In genomic region chr9:32711768-32712167, GRCm38 (mm10) we compare ENCODE assay signal across 14 mouse cellular contexts.
DNase-seq lines count a peak whose midpoint lies in the region; ATAC-seq and TF ChIP-seq lines count a peak whose summit lies in the region.
"Had no signal": no experiment of that assay in that cellular context is flagged by ENCODE, and none has a peak within 500 bp of the region (broad histone marks: within the 10 kb centered on the region; RNA-seq: fewer than 3 reads in every experiment).

No protein-coding gene starts in this region.

- no peak overlapping the region for H3K4me3 ChIP-seq in heart, embryonic 15.5 days
- no peak overlapping the region for H3K4me3 ChIP-seq in heart, embryonic 12.5 days
- no peak overlapping the region for H3K4me3 ChIP-seq in thymus, adult 2 months (ENCODE audit: control insufficient read depth, insufficient read depth, low read length)
- H3K4me3 ChIP-seq in myocyte = no peak overlapping the region
- H3K4me3 ChIP-seq: embryonic facial prominence, embryonic 10.5 days; neural tube, embryonic 15.5 days had no signal

- 71% methylated on average over 4 of the region's 4 CpGs for WGBS in heart, embryonic 15.5 days
- WGBS in heart, embryonic 12.5 days = 66% methylated on average over 4 of the region's 4 CpGs
- WGBS in thymus, adult 2 months = 74% methylated on average over 4 of the region's 4 CpGs

- peaks cover 87% of the 10 kb centered on the region for H3K4me1 ChIP-seq in heart, embryonic 15.5 days (replicated peaks)
- peaks cover 82% of the 10 kb centered on the region for H3K4me1 ChIP-seq in heart, embryonic 12.5 days (replicated peaks)
- H3K4me1 ChIP-seq in thymus, adult 2 months (replicated peaks; ENCODE audit: control insufficient read depth, insufficient read depth, low read length) = peaks cover 66% of the 10 kb centered on the region

- H3K9ac ChIP-seq in heart, embryonic 15.5 days = no peak overlapping the region
- no peak overlapping the region for H3K9ac ChIP-seq in heart, embryonic 12.5 days
- H3K9ac ChIP-seq: liver, embryonic 14.5 days; neural tube, embryonic 15.5 days had no signal

- peaks cover 74% of the 10 kb centered on the region for H3K79me2 ChIP-seq in myocyte (ENCODE audit: control insufficient read depth, insufficient read depth)

- H3K9me3 ChIP-seq in heart, embryonic 15.5 days (replicated peaks) = no peaks in the 10 kb centered on the region
- no peaks in the 10 kb centered on the region for H3K9me3 ChIP-seq in heart, embryonic 12.5 days (replicated peaks)
- H3K9me3 ChIP-seq: embryonic facial prominence, embryonic 10.5 days; neural tube, embryonic 15.5 days had no signal

- TF ChIP-seq CTCF in thymus, adult 2 months (IDR thresholded peaks at IDR 0.05; ENCODE audit: borderline replicate concordance, control insufficient read depth, extremely low read depth, insufficient read depth, low read length, poor library complexity) = no peak

- H3ac ChIP-seq in myocyte (ENCODE audit: control insufficient read depth, insufficient read length) = no peak overlapping the region

- peak overlapping the region; percentile 87 for H3K27ac ChIP-seq in heart, embryonic 15.5 days
- no peak overlapping the region for H3K27ac ChIP-seq in heart, embryonic 12.5 days (ENCODE audit: poor library complexity, severe bottlenecking)
- H3K27ac ChIP-seq in thymus, adult 2 months (ENCODE audit: control insufficient read depth, insufficient read depth, low read length) = peak overlapping the region; percentile 75
- H3K27ac ChIP-seq: embryonic facial prominence, embryonic 10.5 days; liver, embryonic 14.5 days; macrophage; neural tube, embryonic 15.5 days had no signal

- no peak for DNase-seq in thymus, adult 2 months
- DNase-seq in thymus, adult 18-20 months = no peak
- DNase-seq in induced T-regulatory cell, adult 2 months (ENCODE audit: low read depth) = peak; percentile 66
- no peak for DNase-seq in layer of hippocampus, postnatal 14 days (ENCODE audit: low spot score in 2 of 2)
- DNase-seq in frontal cortex, postnatal 25 days (ENCODE audit: low spot score in 2 of 2) = no peak
- DNase-seq: cerebellum, adult 9-11 months; right cerebral cortex, adult 18-20 months had no signal

- H3K27me3 ChIP-seq in heart, embryonic 15.5 days = no peaks in the 10 kb centered on the region
- no peaks in the 10 kb centered on the region for H3K27me3 ChIP-seq in heart, embryonic 12.5 days (replicated peaks)
- no peaks in the 10 kb centered on the region for H3K27me3 ChIP-seq in thymus, adult 2 months (ENCODE audit: control insufficient read depth, insufficient read depth, low read length)
- H3K27me3 ChIP-seq in myocyte (ENCODE audit: control insufficient read depth, insufficient read depth, insufficient read length) = no peaks in the 10 kb centered on the region

- no peak for ATAC-seq in heart, embryonic 15.5 days (replicated peaks; ENCODE audit: insufficient number of reproducible peaks, insufficient read depth, low FRiP score, low read depth)
- ATAC-seq in heart, embryonic 12.5 days (ENCODE audit: insufficient number of reproducible peaks, low FRiP score) = no peak

- H3K4me2 ChIP-seq in heart, embryonic 15.5 days = no peak overlapping the region
- no peak overlapping the region for H3K4me2 ChIP-seq in heart, embryonic 12.5 days
- peak overlapping the region; percentile 77 for H3K4me2 ChIP-seq in myocyte (ENCODE audit: low read depth)
- H3K4me2 ChIP-seq: neural tube, embryonic 15.5 days had no signal

- no peak for TF ChIP-seq POLR2A in thymus, adult 2 months (IDR thresholded peaks at IDR 0.05; ENCODE audit: control insufficient read depth, extremely low read depth, insufficient read depth, low read length, poor library complexity)
- TF ChIP-seq POLR2A in myocyte (IDR thresholded peaks at IDR 0.05; ENCODE audit: insufficient read length, low read depth) = no peak

- H3K36me3 ChIP-seq in heart, embryonic 15.5 days = no peaks in the 10 kb centered on the region
- peaks cover 5% of the 10 kb centered on the region; the same call in 1 of the 2 replicates for H3K36me3 ChIP-seq in heart, embryonic 12.5 days
- H3K36me3 ChIP-seq in thymus, adult 2 months (ENCODE audit: control insufficient read depth, insufficient read depth, low read length) = peaks cover 84% of the 10 kb centered on the region
- H3K36me3 ChIP-seq in myocyte (ENCODE audit: control insufficient read depth, insufficient read depth) = no peaks in the 10 kb centered on the region
- H3K36me3 ChIP-seq: embryonic facial prominence, embryonic 10.5 days; neural tube, embryonic 15.5 days had no signal

TF ChIP-seq in myocyte, 11 proteins besides CTCF, POLR2A, EP300 and RAD21:
- TF ChIP-seq POLR2AphosphoS2 (IDR thresholded peaks at IDR 0.05; ENCODE audit: insufficient read length, low read depth) = no peak
- no peak for TF ChIP-seq REST (IDR thresholded peaks at IDR 0.05; ENCODE audit: insufficient read depth, insufficient read length)
- TF ChIP-seq TCF12 (IDR thresholded peaks at IDR 0.05; ENCODE audit: insufficient read depth, poor library complexity, severe bottlenecking) = no peak
- no peak for TF ChIP-seq E2F4 (IDR thresholded peaks at IDR 0.05; ENCODE audit: insufficient read depth)
- TF ChIP-seq TCF3 (IDR thresholded peaks at IDR 0.05; ENCODE audit: insufficient read length, low read depth) = no peak
- no peak for TF ChIP-seq MAX (IDR thresholded peaks at IDR 0.05; ENCODE audit: low read depth)
- TF ChIP-seq SRF (IDR thresholded peaks at IDR 0.05; ENCODE audit: control insufficient read depth, insufficient read length, low read depth) = no peak
